Comparison of ENCODE assay signal across 8 mouse cellular contexts in genomic region chr7:96952094-96952493, GRCm38 (mm10). TPM values are rescaled to one million over a fixed set of nuclear protein-coding genes. Genes with fewer than 3 reads are reported as not detected.
DNase-seq lines count a peak whose midpoint lies in the region; ATAC-seq and TF ChIP-seq lines count a peak whose summit lies in the region.

No protein-coding gene starts in this region.

- no peaks in the 10 kb centered on the region for H3K27me3 ChIP-seq in spleen, adult 2 months (ENCODE audit: control insufficient read depth, insufficient read depth, low read length)
- no peaks in the 10 kb centered on the region for H3K27me3 ChIP-seq in forebrain, embryonic 16.5 days (replicated peaks; ENCODE audit: control insufficient read depth, insufficient read depth, low read length)
- no peaks in the 10 kb centered on the region for H3K27me3 ChIP-seq in limb, embryonic 15.5 days
- H3K27me3 ChIP-seq in stomach, postnatal 0 days (ENCODE audit: control insufficient read depth, insufficient read depth, low read length), result no peaks in the 10 kb centered on the region

- H3K4me1 ChIP-seq in spleen, adult 2 months (ENCODE audit: control insufficient read depth, insufficient read depth, insufficient read length), result no peaks in the 10 kb centered on the region
- H3K4me1 ChIP-seq in forebrain, embryonic 16.5 days (replicated peaks; ENCODE audit: control insufficient read depth, insufficient read depth, low read length), result peaks cover 9% of the 10 kb centered on the region
- peaks cover 5% of the 10 kb centered on the region; the same call in 1 of the 2 replicates for H3K4me1 ChIP-seq in limb, embryonic 15.5 days
- no peaks in the 10 kb centered on the region; the same call in 1 of the 2 replicates for H3K4me1 ChIP-seq in stomach, postnatal 0 days (replicated peaks; ENCODE audit: control insufficient read depth, insufficient read depth)

- 24% methylated on average over 5 of the region's 5 CpGs for WGBS in spleen, adult 2 months
- WGBS in forebrain, embryonic 16.5 days, result 34% methylated on average over 5 of the region's 5 CpGs
- WGBS in limb, embryonic 15.5 days, result 14% methylated on average over 5 of the region's 5 CpGs
- 24% methylated on average over 5 of the region's 5 CpGs for WGBS in stomach, postnatal 0 days

- no peak for DNase-seq in spleen, adult 2 months (ENCODE audit: low read depth in 1 of 2, low spot score in 2 of 2)
- no peak for DNase-seq in spleen, adult 12 weeks (ENCODE audit: low spot score)
- no peak for DNase-seq in stomach, postnatal 0 days (ENCODE audit: low spot score)
- no peak for DNase-seq in right cerebral cortex, postnatal 4 days
- DNase-seq in urinary bladder, adult 18-20 months (ENCODE audit: low spot score in 2 of 2), result no peak

- no peak overlapping the region for H3K27ac ChIP-seq in spleen, adult 2 months (ENCODE audit: insufficient read depth, low read length)
- no peak overlapping the region; the same call in 1 of the 2 replicates for H3K27ac ChIP-seq in forebrain, embryonic 16.5 days (ENCODE audit: low read length)
- H3K27ac ChIP-seq in limb, embryonic 15.5 days, result peak overlapping the region; percentile 93; the same call in 1 of the 2 replicates
- peak overlapping the region; percentile 93; the same call in 1 of the 2 replicates for H3K27ac ChIP-seq in stomach, postnatal 0 days (replicated peaks)

- no peak overlapping the region for H3K9ac ChIP-seq in forebrain, embryonic 16.5 days (replicated peaks; ENCODE audit: low read depth, low read length)
- H3K9ac ChIP-seq in limb, embryonic 15.5 days, result no peak overlapping the region
- peak overlapping the region; percentile 87 for H3K9ac ChIP-seq in stomach, postnatal 0 days (ENCODE audit: low read length)

- no peak for TF ChIP-seq EP300 in stomach, postnatal 0 days (optimal IDR thresholded peaks at IDR 0.05)

- no peaks in the 10 kb centered on the region for H3K9me3 ChIP-seq in forebrain, embryonic 16.5 days (ENCODE audit: control insufficient read depth, low read length)
- H3K9me3 ChIP-seq in limb, embryonic 15.5 days, result no peaks in the 10 kb centered on the region
- H3K9me3 ChIP-seq in stomach, postnatal 0 days (ENCODE audit: control insufficient read depth, low read length), result no peaks in the 10 kb centered on the region

- no peak for ATAC-seq in forebrain, embryonic 16.5 days
- ATAC-seq in limb, embryonic 15.5 days (ENCODE audit: insufficient number of reproducible peaks, low FRiP score, low TSS enrichment, low read depth), result no peak
- no peak for ATAC-seq in stomach, postnatal 0 days (ENCODE audit: low FRiP score, low TSS enrichment)
- no peak for ATAC-seq in erythroid progenitor cell, adult 5-6 weeks (replicated peaks; ENCODE audit: low FRiP score, poor library complexity, severe bottlenecking)

- peak overlapping the region; percentile 80 for H3K4me3 ChIP-seq in spleen, adult 2 months (ENCODE audit: extremely low read depth, insufficient read depth, insufficient read length)
- H3K4me3 ChIP-seq in forebrain, embryonic 16.5 days (replicated peaks; ENCODE audit: low read length), result peak overlapping the region; percentile 68
- H3K4me3 ChIP-seq in limb, embryonic 15.5 days, result peak overlapping the region; percentile 95
- H3K4me3 ChIP-seq in stomach, postnatal 0 days (ENCODE audit: low read depth, low read length), result peak overlapping the region; percentile 89

- no peak for TF ChIP-seq CTCF in spleen, adult 2 months (IDR thresholded peaks at IDR 0.05; ENCODE audit: extremely low read depth, insufficient read depth, insufficient read length, insufficient replicate concordance)
- no peak for TF ChIP-seq CTCF in stomach, postnatal 0 days (IDR thresholded peaks at IDR 0.05; ENCODE audit: low read depth)

- TF ChIP-seq POLR2A in spleen, adult 2 months (IDR thresholded peaks at IDR 0.05; ENCODE audit: low read depth, low read length), result no peak

- H3K36me3 ChIP-seq in spleen, adult 2 months (ENCODE audit: control insufficient read depth, insufficient read depth, low read length), result peaks cover 2% of the 10 kb centered on the region
- no peaks in the 10 kb centered on the region for H3K36me3 ChIP-seq in forebrain, embryonic 16.5 days (ENCODE audit: control insufficient read depth, insufficient read depth)
- H3K36me3 ChIP-seq in limb, embryonic 15.5 days, result peaks cover 2% of the 10 kb centered on the region; the same call in 1 of the 2 replicates
- H3K36me3 ChIP-seq in stomach, postnatal 0 days (ENCODE audit: control insufficient read depth, insufficient read depth, low read length), result no peaks in the 10 kb centered on the region

- peak overlapping the region; percentile 61 for H3K4me2 ChIP-seq in forebrain, embryonic 16.5 days (ENCODE audit: low read length)
- peak overlapping the region; percentile 68 for H3K4me2 ChIP-seq in limb, embryonic 15.5 days
- peak overlapping the region; percentile 92 for H3K4me2 ChIP-seq in stomach, postnatal 0 days (replicated peaks; ENCODE audit: low read depth)

RNA-seq across cellular contexts. Expression of gene Nars2, which starts 0.8 kb away (rescaled TPM):
- polyA plus RNA-seq in spleen, adult 2 months (2012; rRNA removed), result 1.6 and 1.7 TPM in 2 replicates
- polyA plus RNA-seq in forebrain, embryonic 16.5 days (2015; fragmentation: Nextera tagmentation; extraction: Ambion mirVana), result 22.2 and 30.4 TPM in 2 replicates
- 19.2 and 25.1 TPM in 2 replicates for polyA plus RNA-seq in limb, embryonic 15.5 days (2015; fragmentation: Nextera tagmentation; extraction: Ambion mirVana)
- polyA plus RNA-seq in stomach, postnatal 0 days (2015; fragmentation: Nextera tagmentation; extraction: Ambion mirVana), result 14.5 and 17.2 TPM in 2 replicates
- 20.2 and 21.4 TPM in 2 replicates for total RNA-seq in erythroid progenitor cell, adult 5-6 weeks (2015; ENCODE audit: low replicate concordance)
- total RNA-seq in erythroid progenitor cell, adult 5-6 weeks (2017; ENCODE audit: low replicate concordance), result 28.9 and 38.5 TPM in 2 replicates

Comparison
In these comparisons a context has a peak if more than half of its experiments do, and no peak if none do; other contexts are left out.
1. H3K27ac ChIP-seq: peak in limb, embryonic 15.5 days (single experiment) and stomach, postnatal 0 days (single experiment); none in spleen, adult 2 months (single experiment) and forebrain, embryonic 16.5 days (single experiment).
2. Peak in every context shown above with its lines, with median percentiles within 50 percentile points of each other: H3K4me3 ChIP-seq and H3K4me2 ChIP-seq.